Mouse (Mus musculus) small intestine, adult 2 months (tissue): ENCODE data around the gene Trpv6.

ENCODE experiments used
- CTCF ChIP-seq: fragments of 200-500 bp; IDR thresholded peaks from 2 replicates; pipeline ENCODE4 v1.5.1; 2012; ENCODE audit warnings: low read depth, mild to moderate bottlenecking, control low read depth, inconsistent platforms, low read length, moderate library complexity, mixed read lengths; ENCODE audit not compliant: insufficient replicate concordance, insufficient read length; ENCODE audit errors: extremely low read depth
- POLR2A ChIP-seq: fragments of 200-500 bp; IDR thresholded peaks from 2 replicates; pipeline ENCODE4 v1.6.1; 2012; ENCODE audit warnings: low read depth, mild to moderate bottlenecking, control low read depth, inconsistent platforms, low read length, moderate library complexity

DNA sequence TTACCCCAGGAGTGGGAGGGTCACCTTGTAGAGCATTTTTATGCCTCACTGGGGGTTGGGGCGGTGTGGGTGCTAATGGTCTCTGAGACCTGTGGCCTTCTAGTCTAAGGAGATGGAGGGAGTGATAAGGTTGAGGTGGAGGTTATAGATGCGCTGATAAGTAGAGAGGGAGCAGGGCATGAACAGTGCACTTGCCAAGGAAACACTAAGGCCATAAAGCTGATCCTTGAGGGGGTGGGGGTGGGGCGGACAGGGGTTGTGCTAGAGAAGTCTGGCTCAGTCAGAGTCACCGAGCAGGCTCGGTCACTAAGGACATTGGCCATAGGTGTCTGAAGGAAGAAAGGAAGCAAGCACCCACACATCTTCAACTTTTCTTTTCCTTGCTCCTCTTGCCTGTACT lies 45.5 kb upstream of the Trpv6 start:
- no peak for TF ChIP-seq CTCF
- no peak for TF ChIP-seq POLR2A
